Mouse (Mus musculus): ENCODE measurements around the gene Mob2. TPM values are rescaled to one million over a fixed set of nuclear protein-coding genes. Genes with fewer than 3 reads are reported as not detected.
A peak's percentile ranks its signal among the peaks of the same experiment; 100 is the strongest.

Mob2 gene
- polyA plus RNA-seq, 1 experiment from 2014 or later: 64.3 TPM

DNA sequence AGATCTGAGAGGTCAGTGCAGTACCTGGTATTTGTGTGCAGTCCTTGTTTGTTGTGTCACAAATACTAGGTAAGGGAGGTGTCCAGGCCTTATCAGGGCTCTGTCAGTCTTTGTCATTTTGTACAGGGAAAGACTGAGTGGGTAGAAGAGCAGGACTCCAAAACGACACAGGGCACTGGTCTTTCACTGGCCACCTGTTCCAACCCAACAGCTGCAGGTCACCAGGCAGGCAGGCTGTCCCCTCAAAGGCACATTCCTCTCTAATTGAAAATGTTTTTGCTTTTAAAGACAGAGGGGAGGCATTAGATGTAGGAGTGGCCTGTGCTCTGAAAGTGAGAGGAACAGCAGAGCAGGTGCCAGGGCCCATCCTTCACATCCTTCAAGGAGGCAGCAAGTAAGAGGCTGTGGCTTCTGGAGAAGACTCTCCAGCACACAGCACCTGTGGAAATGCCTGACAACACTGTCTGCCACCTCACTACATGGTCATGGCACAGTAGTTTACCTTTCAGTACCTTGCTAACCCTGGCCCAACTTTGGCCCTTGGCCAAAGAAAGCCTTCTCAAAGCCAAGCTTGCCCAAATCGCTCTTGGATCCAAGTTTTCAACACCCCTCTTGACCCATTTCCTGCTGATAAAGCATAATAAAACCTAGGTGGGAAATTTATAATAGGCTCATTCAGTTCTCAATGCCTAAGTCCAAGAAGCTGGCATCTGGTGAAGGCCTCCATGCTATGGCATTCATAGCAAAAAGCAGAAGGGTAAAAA is 25.6 kb downstream of the Mob2 start:
- Histone ChIP-seq H3K9ac (ENCODE audit: low read depth, low read length) (no peak overlapping the region), H3K4me1 (replicated peaks; ENCODE audit: insufficient read depth, low read length) (peaks cover 4% of the 10 kb centered on the region; the same call in 1 of the 2 replicates), H3K27ac (no peak overlapping the region), H3K36me3 (ENCODE audit: insufficient read depth, low read length) (no peaks in the 10 kb centered on the region), H3K4me2 (ENCODE audit: low read length) (no peak overlapping the region), H3K27me3 (ENCODE audit: insufficient read depth, low read length) (no peaks in the 10 kb centered on the region), H3K9me3 (replicated peaks; ENCODE audit: low read length) (no peaks in the 10 kb centered on the region), H3K4me3 (replicated peaks; ENCODE audit: low read depth, low read length) (no peak overlapping the region)
- 40% methylated on average over 2 of the region's 2 CpGs for WGBS
- ATAC-seq (replicated peaks; ENCODE audit: low FRiP score, low read depth) (no peak), DNase-seq (ENCODE audit: low spot score) (peak; percentile 13)
- no peak for TF ChIP-seq CTCF (IDR thresholded peaks at IDR 0.05; ENCODE audit: low read depth)

DNA sequence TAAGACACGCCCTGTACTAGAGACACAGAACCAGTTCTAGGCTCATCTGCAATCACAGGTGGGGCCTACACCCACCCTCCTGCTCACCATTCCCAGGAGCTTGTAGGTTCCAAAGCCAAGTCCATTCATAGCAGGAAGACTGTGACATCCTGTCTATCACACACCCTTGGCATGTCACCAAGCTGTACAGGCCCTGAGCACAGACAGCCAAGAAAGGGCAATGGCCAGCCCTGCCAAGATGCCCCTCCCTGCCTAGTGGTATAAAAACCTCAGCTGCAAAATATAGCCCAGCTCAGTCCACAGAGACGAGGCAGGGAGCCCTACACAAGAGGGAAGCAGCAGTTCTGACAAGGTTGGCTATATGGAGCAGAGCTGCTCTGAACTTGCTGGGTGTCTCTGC is 26.7 kb downstream of the Mob2 start:
- Histone ChIP-seq H3K9me3 (replicated peaks; ENCODE audit: low read length) (no peaks in the 10 kb centered on the region), H3K36me3 (ENCODE audit: insufficient read depth, low read length) (no peaks in the 10 kb centered on the region), H3K4me3 (replicated peaks; ENCODE audit: low read depth, low read length) (no peak overlapping the region), H3K27ac (0 out of 2 replicates have a peak overlapping the region, but pooled peaks have one; percentile 13), H3K4me1 (replicated peaks; ENCODE audit: insufficient read depth, low read length) (peaks cover 4% of the 10 kb centered on the region; the same call in 1 of the 2 replicates), H3K9ac (ENCODE audit: low read depth, low read length) (no peak overlapping the region), H3K27me3 (ENCODE audit: insufficient read depth, low read length) (no peaks in the 10 kb centered on the region), H3K4me2 (ENCODE audit: low read length) (no peak overlapping the region)
- no peak for DNase-seq (ENCODE audit: low spot score)
- 70% methylated on average over 2 of the region's 2 CpGs for WGBS
- ATAC-seq (replicated peaks; ENCODE audit: low FRiP score, low read depth): no peak
- TF ChIP-seq CTCF (IDR thresholded peaks at IDR 0.05; ENCODE audit: low read depth): no peak

DNA sequence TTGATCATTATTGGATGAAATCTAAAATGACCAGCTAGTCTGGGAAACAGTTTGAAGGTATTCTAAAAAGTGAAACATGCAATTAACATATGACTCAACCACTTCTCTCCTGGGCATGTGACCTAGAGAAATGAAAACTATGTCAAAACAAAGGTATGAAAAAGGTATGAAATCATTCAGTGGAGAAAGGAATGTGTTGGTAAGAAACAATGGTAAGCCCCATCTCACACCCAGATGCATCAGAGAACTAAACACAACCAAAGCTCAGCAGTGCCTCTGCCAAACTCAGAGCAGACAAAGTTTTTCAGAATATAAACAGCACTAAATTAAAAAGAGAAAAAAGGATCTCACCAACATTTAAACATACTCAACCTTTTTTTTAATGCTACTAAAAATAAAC is 30.8 kb downstream of the Mob2 start:
- no peak for DNase-seq (ENCODE audit: low spot score)
- H3K4me1 ChIP-seq (replicated peaks; ENCODE audit: insufficient read depth, low read length): peaks cover 9% of the 10 kb centered on the region; the same call in 1 of the 2 replicates

DNA sequence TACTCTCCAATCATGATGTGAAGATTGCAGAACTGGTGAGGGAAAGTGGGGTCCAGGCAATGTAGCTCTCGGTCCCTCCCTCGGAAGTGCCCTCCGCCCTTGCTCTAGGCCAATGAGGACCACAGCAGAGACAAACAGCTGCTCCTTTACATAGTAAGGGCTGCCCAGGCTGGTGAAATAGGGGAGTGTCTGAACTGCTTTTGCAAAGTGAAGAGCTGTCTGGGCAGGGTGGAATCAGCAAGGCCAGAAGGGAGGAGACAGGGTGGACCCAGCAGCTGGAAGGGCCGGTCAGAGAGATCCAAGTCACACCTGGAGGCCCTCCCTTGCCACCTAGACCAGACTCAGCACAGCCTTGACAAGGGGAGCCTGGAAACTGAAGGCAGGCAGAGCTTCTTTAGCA is 34.9 kb downstream of the Mob2 start:
- H3K4me2 ChIP-seq (ENCODE audit: low read length): no peak overlapping the region
- no peak overlapping the region for H3K4me3 ChIP-seq (replicated peaks; ENCODE audit: low read depth, low read length)
- no peak overlapping the region; the same call in 1 of the 2 replicates for H3K27ac ChIP-seq
- no peaks in the 10 kb centered on the region for H3K36me3 ChIP-seq (ENCODE audit: insufficient read depth, low read length)
- TF ChIP-seq CTCF (IDR thresholded peaks at IDR 0.05; ENCODE audit: low read depth): no peak
- H3K9ac ChIP-seq (ENCODE audit: low read depth, low read length): no peak overlapping the region
- H3K9me3 ChIP-seq (replicated peaks; ENCODE audit: low read length): no peaks in the 10 kb centered on the region
- H3K27me3 ChIP-seq (ENCODE audit: insufficient read depth, low read length): no peaks in the 10 kb centered on the region
- 56% methylated on average over 4 of the region's 4 CpGs for WGBS
- ATAC-seq (replicated peaks; ENCODE audit: low FRiP score, low read depth) (no peak), DNase-seq (ENCODE audit: low spot score) (no peak)
- H3K4me1 ChIP-seq (replicated peaks; ENCODE audit: insufficient read depth, low read length): peaks cover 9% of the 10 kb centered on the region; the same call in 1 of the 2 replicates

More for the DNA sequence above, 30.8 kb downstream of the Mob2 start:
- H3K36me3 ChIP-seq (ENCODE audit: insufficient read depth, low read length): no peaks in the 10 kb centered on the region
- no peak overlapping the region for H3K27ac ChIP-seq
- no peak overlapping the region for H3K4me3 ChIP-seq (replicated peaks; ENCODE audit: low read depth, low read length)
- H3K27me3 ChIP-seq (ENCODE audit: insufficient read depth, low read length): no peaks in the 10 kb centered on the region
- ATAC-seq (replicated peaks; ENCODE audit: low FRiP score, low read depth): no peak
- no peak overlapping the region for H3K4me2 ChIP-seq (ENCODE audit: low read length)
- no peak overlapping the region for H3K9ac ChIP-seq (ENCODE audit: low read depth, low read length)
- no peak for TF ChIP-seq CTCF (IDR thresholded peaks at IDR 0.05; ENCODE audit: low read depth)
- no peaks in the 10 kb centered on the region for H3K9me3 ChIP-seq (replicated peaks; ENCODE audit: low read length)

DNA sequence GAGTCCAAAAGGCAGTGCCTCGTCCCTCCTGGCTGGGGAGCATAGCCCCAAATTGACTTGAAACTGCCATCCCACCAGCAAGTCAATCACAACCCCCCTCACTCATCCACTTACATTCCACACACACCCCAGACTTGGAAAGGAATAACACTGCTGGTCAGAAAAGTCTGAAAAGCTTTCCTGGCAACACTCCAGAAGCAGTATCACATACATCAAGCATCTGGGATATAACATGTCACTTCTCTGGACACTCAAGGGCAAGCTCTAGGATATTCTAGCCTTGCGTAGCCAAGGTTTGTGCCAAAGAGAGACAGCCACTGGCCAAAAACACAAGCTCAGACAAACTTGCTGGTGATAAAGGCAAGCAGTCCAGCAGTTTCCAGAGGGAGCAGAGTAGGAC is 35.7 kb downstream of the Mob2 start:
- TF ChIP-seq CTCF (IDR thresholded peaks at IDR 0.05; ENCODE audit: low read depth): no peak
- DNase-seq (ENCODE audit: low spot score) (peak; percentile 14), ATAC-seq (replicated peaks; ENCODE audit: low FRiP score, low read depth) (no peak)
- Histone ChIP-seq H3K36me3 (ENCODE audit: insufficient read depth, low read length) (no peaks in the 10 kb centered on the region), H3K4me2 (ENCODE audit: low read length) (0 out of 2 replicates have a peak overlapping the region, but pooled peaks have one; percentile 15), H3K27me3 (ENCODE audit: insufficient read depth, low read length) (no peaks in the 10 kb centered on the region), H3K9ac (ENCODE audit: low read depth, low read length) (no peak overlapping the region), H3K4me1 (replicated peaks; ENCODE audit: insufficient read depth, low read length) (peaks cover 9% of the 10 kb centered on the region; the same call in 1 of the 2 replicates), H3K27ac (no peak overlapping the region; the same call in 1 of the 2 replicates), H3K4me3 (replicated peaks; ENCODE audit: low read depth, low read length) (no peak overlapping the region), H3K9me3 (replicated peaks; ENCODE audit: low read length) (no peaks in the 10 kb centered on the region)
- WGBS: 62% methylated on average over 2 of the region's 2 CpGs

DNA sequence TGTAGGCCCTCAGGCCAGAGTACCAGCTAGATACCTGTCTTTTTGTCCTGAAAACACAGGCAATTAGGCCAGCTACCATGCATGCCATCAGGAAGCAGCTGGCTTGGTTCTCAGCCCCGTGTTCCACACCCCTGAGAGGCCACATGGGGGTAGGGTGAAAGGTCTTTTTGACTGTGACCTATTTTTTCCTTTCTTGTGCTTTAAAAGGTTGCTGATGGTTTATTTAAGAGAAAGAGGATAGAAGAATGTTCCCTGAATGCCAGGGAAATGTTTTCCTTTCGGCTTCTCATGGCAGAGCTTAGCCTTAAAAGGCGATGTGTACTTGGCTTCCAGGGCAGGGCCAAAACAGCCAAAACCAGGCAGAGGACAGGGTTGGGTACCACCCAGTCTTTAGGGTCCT is 40.0 kb downstream of the Mob2 start:
- Histone ChIP-seq H3K4me1 (replicated peaks; ENCODE audit: insufficient read depth, low read length) (no peaks in the 10 kb centered on the region), H3K9me3 (replicated peaks; ENCODE audit: low read length) (no peaks in the 10 kb centered on the region), H3K36me3 (ENCODE audit: insufficient read depth, low read length) (no peaks in the 10 kb centered on the region), H3K27ac (no peak overlapping the region), H3K4me3 (replicated peaks; ENCODE audit: low read depth, low read length) (no peak overlapping the region), H3K4me2 (ENCODE audit: low read length) (no peak overlapping the region), H3K9ac (ENCODE audit: low read depth, low read length) (no peak overlapping the region), H3K27me3 (ENCODE audit: insufficient read depth, low read length) (no peaks in the 10 kb centered on the region)
- ATAC-seq (replicated peaks; ENCODE audit: low FRiP score, low read depth): no peak
- 54% methylated on average over 3 of the region's 3 CpGs for WGBS
- TF ChIP-seq CTCF (IDR thresholded peaks at IDR 0.05; ENCODE audit: low read depth): no peak
- no peak for DNase-seq (ENCODE audit: low spot score)
